8 mouse cellular contexts compared by ENCODE assay signal in the genomic region with DNA sequence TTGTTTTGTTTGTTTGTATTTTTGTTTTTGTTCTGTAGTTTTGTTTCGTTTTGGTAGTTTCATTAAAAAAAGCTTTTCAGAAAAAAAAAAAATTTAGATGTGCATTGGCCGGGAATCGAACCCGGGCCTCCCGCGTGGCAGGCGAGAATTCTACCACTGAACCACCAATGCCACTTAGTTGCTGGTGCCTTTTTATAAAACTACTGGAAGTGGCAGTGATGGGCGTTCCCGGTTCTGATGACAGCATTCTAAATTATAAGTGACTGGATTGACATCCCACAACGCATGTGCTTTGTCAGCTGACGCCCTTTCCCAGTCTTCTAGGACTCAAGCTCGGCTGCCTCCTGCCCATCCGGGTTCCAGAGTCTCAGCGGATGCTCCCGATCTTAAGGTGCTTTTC. TPM values are rescaled to one million over a fixed set of nuclear protein-coding genes. Genes with fewer than 3 reads are reported as not detected.
A peak's percentile ranks its signal among the peaks of the same experiment; 100 is the strongest.
DNase-seq lines count a peak whose midpoint lies in the region; ATAC-seq and TF ChIP-seq lines count a peak whose summit lies in the region.

No protein-coding gene starts in this region.

- 10% methylated on average over 15 of the region's 15 CpGs for WGBS in forebrain, embryonic 11.5 days
- 11% methylated on average over 15 of the region's 15 CpGs for WGBS in limb, embryonic 14.5 days
- 9% methylated on average over 15 of the region's 15 CpGs for WGBS in midbrain, embryonic 15.5 days

- no peaks in the 10 kb centered on the region for H3K36me3 ChIP-seq in forebrain, embryonic 11.5 days (ENCODE audit: control insufficient read depth, insufficient read depth, low read length)
- no peaks in the 10 kb centered on the region for H3K36me3 ChIP-seq in limb, embryonic 14.5 days (ENCODE audit: control insufficient read depth, insufficient read depth, low read length)
- H3K36me3 ChIP-seq in midbrain, embryonic 15.5 days (replicated peaks): no peaks in the 10 kb centered on the region

- no peak overlapping the region for H3K27ac ChIP-seq in forebrain, embryonic 11.5 days (ENCODE audit: low read depth, low read length)
- H3K27ac ChIP-seq in limb, embryonic 14.5 days (replicated peaks; ENCODE audit: low read depth, low read length): no peak overlapping the region
- peak overlapping the region; percentile 84 for H3K27ac ChIP-seq in midbrain, embryonic 15.5 days

- H3K4me1 ChIP-seq in forebrain, embryonic 11.5 days (replicated peaks; ENCODE audit: control insufficient read depth, insufficient read depth, low read length): no peaks in the 10 kb centered on the region; the same call in 1 of the 2 replicates
- H3K4me1 ChIP-seq in limb, embryonic 14.5 days (ENCODE audit: control insufficient read depth, insufficient read depth, low read length): no peaks in the 10 kb centered on the region
- peaks cover 25% of the 10 kb centered on the region for H3K4me1 ChIP-seq in midbrain, embryonic 15.5 days

- peak overlapping the region; percentile 37 for H3K4me3 ChIP-seq in forebrain, embryonic 11.5 days (ENCODE audit: low read depth, low read length)
- H3K4me3 ChIP-seq in limb, embryonic 14.5 days (replicated peaks; ENCODE audit: low read length): peak overlapping the region; percentile 42
- H3K4me3 ChIP-seq in midbrain, embryonic 15.5 days: peak overlapping the region; percentile 50

- TF ChIP-seq POLR2A in limb, embryonic 14.5 days (IDR thresholded peaks at IDR 0.05; ENCODE audit: borderline replicate concordance, extremely low read depth, insufficient read depth, insufficient read length): no peak

- peak overlapping the region; percentile 68; the same call in 1 of the 2 replicates for H3K4me2 ChIP-seq in forebrain, embryonic 11.5 days (ENCODE audit: low read depth, low read length, severe bottlenecking)
- peak overlapping the region; percentile 82 for H3K4me2 ChIP-seq in limb, embryonic 14.5 days (replicated peaks; ENCODE audit: low read depth, low read length, severe bottlenecking)
- H3K4me2 ChIP-seq in midbrain, embryonic 15.5 days: peak overlapping the region; percentile 67

- no peak; the same call in 1 of the 2 replicates for ATAC-seq in forebrain, embryonic 11.5 days (replicated peaks; ENCODE audit: low FRiP score)
- ATAC-seq in limb, embryonic 14.5 days (ENCODE audit: low FRiP score, low read depth): no peak
- ATAC-seq in midbrain, embryonic 15.5 days (replicated peaks): peak; percentile 61
- no peak for ATAC-seq in monocyte, adult 5-6 weeks (replicated peaks; ENCODE audit: insufficient number of reproducible peaks, low FRiP score, low TSS enrichment, poor library complexity, severe bottlenecking)

- DNase-seq in left cerebral cortex, postnatal 10 days (ENCODE audit: extremely low spot score in 1 of 2, low spot score in 2 of 2): peak; percentile 44 to 46
- no peak for DNase-seq in left cerebral cortex, adult 11 months (ENCODE audit: low spot score)
- peak; percentile 66 for DNase-seq in adrenal gland, postnatal 14 days
- DNase-seq in forebrain, embryonic 11.5 days (ENCODE audit: low spot score): peak; percentile 60
- peak; percentile 61 to 62 for DNase-seq in heart, postnatal 36 days
- DNase-seq in limb, embryonic 14.5 days (ENCODE audit: low spot score): peak; percentile 35

- no peak overlapping the region for H3K9ac ChIP-seq in forebrain, embryonic 11.5 days (ENCODE audit: low read length)
- no peak overlapping the region for H3K9ac ChIP-seq in limb, embryonic 14.5 days (ENCODE audit: low read depth, low read length, severe bottlenecking)
- H3K9ac ChIP-seq in midbrain, embryonic 15.5 days: peak overlapping the region; percentile 54; the same call in 1 of the 2 replicates

- H3K27me3 ChIP-seq in forebrain, embryonic 11.5 days (ENCODE audit: control insufficient read depth, insufficient read depth, low read length): no peaks in the 10 kb centered on the region
- no peaks in the 10 kb centered on the region for H3K27me3 ChIP-seq in limb, embryonic 14.5 days (ENCODE audit: control insufficient read depth, insufficient read depth, low read length)
- H3K27me3 ChIP-seq in midbrain, embryonic 15.5 days (replicated peaks): no peaks in the 10 kb centered on the region

- intact Hi-C loops in left cerebral cortex, postnatal 10 days (cut with DNase I): no loop called here
- intact Hi-C loops in heart, postnatal 36 days (cut with DNase I): loop anchor here (2.0 kb wide), 1 partner anchor 30 kb away; no protein-coding TSS in a partner anchor

- H3K9me3 ChIP-seq in forebrain, embryonic 11.5 days (ENCODE audit: control insufficient read depth, low read length): no peaks in the 10 kb centered on the region
- no peaks in the 10 kb centered on the region for H3K9me3 ChIP-seq in limb, embryonic 14.5 days (ENCODE audit: control insufficient read depth, low read length)
- H3K9me3 ChIP-seq in midbrain, embryonic 15.5 days: no peaks in the 10 kb centered on the region

RNA-seq across cellular contexts. Expression of a gene that starts 55.0 kb away (rescaled TPM):
- total RNA-seq in left cerebral cortex, postnatal 10 days (2021): not detected
- 0.33 TPM in 1 of 2 replicates, not detected in the other for total RNA-seq in adrenal gland, postnatal 14 days (2021)
- 0.43 and 1.1 TPM in 2 replicates for polyA plus RNA-seq in forebrain, embryonic 11.5 days (2014; fragmentation: Nextera tagmentation; extraction: Ambion mirVana)
- total RNA-seq in heart, postnatal 36 days (2021): not detected
- polyA plus RNA-seq in limb, embryonic 14.5 days (2012; rRNA removed): 0.26 and 0.39 TPM in 2 replicates
- 0.55 and 0.84 TPM in 2 replicates for polyA plus RNA-seq in limb, embryonic 14.5 days (2014; fragmentation: Nextera tagmentation; extraction: Ambion mirVana)
- polyA plus RNA-seq in midbrain, embryonic 15.5 days (2015; fragmentation: Nextera tagmentation; extraction: Ambion mirVana): 2.0 and 2.5 TPM in 2 replicates
- not detected in 3 replicates for total RNA-seq in monocyte, adult 5-6 weeks (2017)
